Mouse (Mus musculus): ENCODE measurements at regions not wholly inside any gene's neighbourhood (a gene's known extent, or its start where the extent isn't known, plus 50 kb on each side); places are given as distances from the start of the nearest gene placed in this dataset.

GRCm38 (mm10) chr2:170257671-170258235, 109.8 kb upstream of the Zfp217 start:
- no peak for DNase-seq

- no peak for DNase-seq
These were observed 108.1 kb upstream of the Zfp217 start for GRCm38 (mm10) chr2:170255997-170256396.

GRCm38 (mm10) chr2:170255533-170255932, 107.6 kb upstream of the Zfp217 start:
- no peak for DNase-seq

- no peak for DNase-seq
These were observed 106.0 kb upstream of the Zfp217 start for GRCm38 (mm10) chr2:170253681-170254440.

GRCm38 (mm10) chr2:170252255-170253034, 104.5 kb upstream of the Zfp217 start:
- DNase-seq = peak; percentile 25

GRCm38 (mm10) chr2:170250680-170251079, 102.8 kb upstream of the Zfp217 start:
- no peak for DNase-seq

- peak; percentile 26 for DNase-seq
These were observed 100.0 kb upstream of the Zfp217 start for GRCm38 (mm10) chr2:170247702-170248445.

- no peak for DNase-seq
These were observed 97.9 kb upstream of the Zfp217 start for GRCm38 (mm10) chr2:170245637-170246341.

GRCm38 (mm10) chr2:170244108-170244507, 96.2 kb upstream of the Zfp217 start:
- DNase-seq = no peak

GRCm38 (mm10) chr2:170237959-170238358, 90.1 kb upstream of the Zfp217 start:
- DNase-seq = peak; percentile 33

GRCm38 (mm10) chr2:170233426-170233825, 85.5 kb upstream of the Zfp217 start:
- no peak for DNase-seq

GRCm38 (mm10) chr2:170229461-170230080, 81.7 kb upstream of the Zfp217 start:
- DNase-seq = no peak

- no peak for DNase-seq
These were observed 80.6 kb upstream of the Zfp217 start for GRCm38 (mm10) chr2:170228318-170228994.

- no peak for DNase-seq
These were observed 76.0 kb upstream of the Zfp217 start for GRCm38 (mm10) chr2:170223872-170224271.

- DNase-seq = no peak
These were observed 74.9 kb upstream of the Zfp217 start for GRCm38 (mm10) chr2:170222819-170223218.

GRCm38 (mm10) chr2:170221994-170222535, 74.2 kb upstream of the Zfp217 start:
- DNase-seq = no peak

GRCm38 (mm10) chr2:170220871-170221369, 73.0 kb upstream of the Zfp217 start:
- DNase-seq = peak; percentile 72

- DNase-seq = no peak
These were observed 72.5 kb upstream of the Zfp217 start for GRCm38 (mm10) chr2:170220443-170220842.

- DNase-seq = peak; percentile 39
These were observed 71.9 kb upstream of the Zfp217 start for GRCm38 (mm10) chr2:170219611-170220401.
